Mouse (Mus musculus): ENCODE data around the gene Cd244a. TPM values are rescaled to one million over a fixed set of nuclear protein-coding genes. Genes with fewer than 3 reads are reported as not detected.

Cd244a gene
- polyA plus RNA-seq, 1 experiment from 2014 or later = not detected

DNA sequence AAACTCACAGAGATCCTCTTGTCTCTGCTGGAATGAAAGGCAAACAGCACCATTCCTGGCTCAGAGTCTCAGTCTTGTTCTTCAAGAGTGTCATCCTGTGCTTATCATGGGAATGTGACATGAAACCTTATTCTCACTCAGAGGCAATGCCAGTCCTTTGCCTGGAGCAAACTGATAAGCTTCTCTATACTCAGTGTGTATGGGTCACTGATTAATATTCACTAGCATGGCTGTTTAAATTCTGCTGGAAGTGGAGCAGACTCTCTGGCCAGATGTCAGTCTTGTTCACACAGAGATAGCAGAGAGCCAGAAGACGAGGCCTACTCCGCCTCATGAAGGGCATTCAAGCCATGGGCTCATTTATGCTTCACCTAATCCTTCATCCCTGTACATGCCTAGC lies 25.6 kb downstream of the Cd244a start:
- no peaks in the 10 kb centered on the region for H3K9me3 ChIP-seq
- 83% methylated on average over 2 of the region's 2 CpGs for WGBS

DNA sequence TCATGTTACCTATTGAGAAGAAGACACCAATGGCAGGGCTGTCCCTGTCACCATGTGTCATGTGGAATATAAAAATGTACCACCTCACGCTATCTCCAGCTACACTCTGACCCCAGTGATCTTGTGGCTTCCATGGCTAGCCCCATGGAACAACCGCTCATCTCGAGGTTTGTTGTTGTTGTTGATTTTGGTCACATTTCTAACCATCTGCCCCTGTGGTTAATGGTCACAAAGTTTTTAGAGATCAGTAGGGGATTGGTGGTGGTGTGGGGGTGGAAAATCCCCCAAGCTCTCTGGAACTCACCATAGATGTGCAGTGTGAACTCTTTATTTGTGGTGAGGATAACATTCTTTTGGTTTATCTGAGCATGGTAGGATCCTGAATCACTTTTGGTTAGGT lies 45.7 kb downstream of the Cd244a start:
- H3K36me3 ChIP-seq = no peaks in the 10 kb centered on the region
- no peak overlapping the region for H3K9ac ChIP-seq (replicated peaks)
- no peak overlapping the region for H3K27ac ChIP-seq
- WGBS = 79% methylated on average over 3 of the region's 3 CpGs
- H3K4me3 ChIP-seq (replicated peaks) = no peak overlapping the region
- no peak for ATAC-seq
- no peak overlapping the region for H3K4me2 ChIP-seq (replicated peaks)
- H3K27me3 ChIP-seq = no peaks in the 10 kb centered on the region
- no peaks in the 10 kb centered on the region for H3K9me3 ChIP-seq
- no peaks in the 10 kb centered on the region for H3K4me1 ChIP-seq (replicated peaks)

More for the DNA sequence above, 25.6 kb downstream of the Cd244a start:
- H3K4me3 ChIP-seq (replicated peaks) = no peak overlapping the region
- H3K36me3 ChIP-seq = no peaks in the 10 kb centered on the region
- no peak overlapping the region for H3K4me2 ChIP-seq (replicated peaks)
- no peaks in the 10 kb centered on the region for H3K4me1 ChIP-seq (replicated peaks)
- no peak overlapping the region for H3K9ac ChIP-seq (replicated peaks)
- no peak overlapping the region for H3K27ac ChIP-seq
- no peaks in the 10 kb centered on the region for H3K27me3 ChIP-seq
- no peak for ATAC-seq

DNA sequence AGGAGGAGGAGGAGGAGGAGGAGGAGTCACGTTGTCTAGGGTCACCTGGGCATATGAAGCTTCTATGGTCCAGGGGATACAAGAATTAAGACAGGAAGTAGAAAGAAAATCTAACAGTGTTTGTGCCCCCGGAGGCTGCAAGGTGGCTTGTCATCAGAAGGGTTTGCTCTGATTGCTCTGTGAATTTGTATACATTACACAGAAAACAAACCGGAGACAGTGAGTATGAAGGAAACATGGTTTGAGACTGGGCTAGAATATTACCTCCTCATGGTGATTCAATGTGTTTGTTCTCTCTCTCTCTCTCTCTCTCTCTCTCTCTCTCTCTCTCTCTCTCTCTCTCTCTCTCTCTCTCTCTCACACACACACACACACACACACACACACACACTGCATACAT lies 47.7 kb downstream of the Cd244a start:
- WGBS = 66% methylated on average over 3 of the region's 3 CpGs
- H3K4me1 ChIP-seq (replicated peaks) = no peaks in the 10 kb centered on the region

DNA sequence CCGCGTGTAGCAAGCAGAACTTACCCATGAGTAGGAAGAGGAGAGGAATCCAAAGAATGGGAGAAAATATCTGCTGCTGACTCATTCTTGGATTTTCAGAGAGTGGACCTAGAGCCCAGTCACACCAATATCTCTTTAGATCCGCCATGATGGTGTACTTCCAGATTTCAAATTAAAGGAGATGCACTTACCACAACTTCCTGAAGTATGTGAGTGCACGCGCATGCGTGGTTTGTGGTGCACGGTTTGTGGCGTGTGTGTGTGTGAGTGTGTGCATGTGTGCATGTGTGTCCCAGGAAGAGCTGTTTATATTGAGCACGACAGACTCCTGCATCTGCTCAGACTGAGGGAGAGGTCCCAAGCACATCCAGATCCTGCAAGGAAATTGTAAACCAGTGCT lies 48.2 kb downstream of the Cd244a start, which contains the start of gene Ly9:
Gene Ly9 (minus strand): TSS at position 235 of the 400 bp plus-strand sequence.
- H3K36me3 ChIP-seq = no peaks in the 10 kb centered on the region
- no peaks in the 10 kb centered on the region for H3K4me1 ChIP-seq (replicated peaks)
- no peak within 1 kb of the TSS for H3K4me3 ChIP-seq (replicated peaks)
- no peak within 1 kb of the TSS for H3K4me2 ChIP-seq (replicated peaks)
- H3K9me3 ChIP-seq = no peaks in the 10 kb centered on the region
- no peak for ATAC-seq
- no peak within 1 kb of the TSS for H3K9ac ChIP-seq (replicated peaks)
- H3K27ac ChIP-seq = no peak within 1 kb of the TSS
- no peaks in the 10 kb centered on the region for H3K27me3 ChIP-seq
- 91% methylated on average over 9 of the region's 9 CpGs for WGBS

More for the DNA sequence above, 47.7 kb downstream of the Cd244a start:
- H3K27ac ChIP-seq = no peak overlapping the region
- no peaks in the 10 kb centered on the region for H3K9me3 ChIP-seq
- no peak overlapping the region for H3K4me3 ChIP-seq (replicated peaks)
- H3K27me3 ChIP-seq = no peaks in the 10 kb centered on the region
- no peaks in the 10 kb centered on the region for H3K36me3 ChIP-seq
- H3K4me2 ChIP-seq (replicated peaks) = no peak overlapping the region
- no peak for ATAC-seq
- no peak overlapping the region for H3K9ac ChIP-seq (replicated peaks)

DNA sequence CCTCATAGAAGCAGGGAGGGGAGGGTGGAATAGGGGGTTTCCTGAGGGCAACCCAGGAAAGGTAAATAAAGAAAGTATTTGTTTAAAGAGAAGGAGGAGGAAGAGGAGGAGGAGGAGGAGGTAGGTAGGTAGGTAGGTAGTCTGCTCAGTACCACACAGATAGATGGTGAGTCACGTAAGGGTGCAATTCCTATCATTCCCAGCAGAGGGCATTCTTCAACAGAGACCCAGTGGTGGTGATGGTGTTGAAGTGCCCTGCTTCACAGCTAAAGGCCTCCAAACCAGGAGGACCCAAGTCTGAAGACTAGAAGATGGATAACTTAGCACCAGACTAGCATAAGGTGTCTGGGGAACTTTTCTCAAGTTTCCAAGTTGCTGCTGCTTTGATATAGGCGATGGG lies 51.0 kb downstream of the Cd244a start:
- Histone ChIP-seq H3K9ac (replicated peaks) (no peak overlapping the region), H3K4me1 (replicated peaks) (no peaks in the 10 kb centered on the region), H3K27ac (no peak overlapping the region), H3K4me2 (replicated peaks) (no peak overlapping the region), H3K27me3 (no peaks in the 10 kb centered on the region), H3K36me3 (no peaks in the 10 kb centered on the region), H3K4me3 (replicated peaks) (no peak overlapping the region), H3K9me3 (no peaks in the 10 kb centered on the region)
- 92% methylated on average over 2 of the region's 2 CpGs for WGBS
- ATAC-seq = no peak

DNA sequence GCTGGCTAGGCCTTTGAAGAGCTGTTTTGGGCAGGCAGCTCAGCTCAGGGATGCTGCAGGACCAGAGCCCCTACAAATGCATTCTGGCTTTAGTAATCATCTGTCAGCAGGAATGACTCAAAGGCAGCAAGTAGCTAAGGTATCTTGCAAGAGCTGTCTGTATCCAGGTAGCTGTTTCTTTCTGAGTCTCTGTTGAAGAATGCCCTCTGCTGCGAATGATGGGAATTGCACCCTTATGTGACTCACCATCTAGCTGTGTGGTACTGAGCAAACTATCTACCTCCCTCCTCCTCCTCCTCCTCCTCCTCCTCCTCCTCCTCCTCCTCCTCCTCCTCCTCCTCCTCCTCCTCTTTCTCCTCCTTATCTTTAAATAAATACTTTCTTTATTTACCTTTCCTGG lies 51.8 kb downstream of the Cd244a start:
- no peak for ATAC-seq
- no peaks in the 10 kb centered on the region for H3K36me3 ChIP-seq
- no peak overlapping the region for H3K27ac ChIP-seq
- no peak overlapping the region for H3K4me3 ChIP-seq (replicated peaks)
- no peaks in the 10 kb centered on the region for H3K27me3 ChIP-seq
- WGBS = 32% methylated on average over 1 of the region's 1 CpGs
- no peaks in the 10 kb centered on the region for H3K4me1 ChIP-seq (replicated peaks)
- no peak overlapping the region for H3K9ac ChIP-seq (replicated peaks)
- no peaks in the 10 kb centered on the region for H3K9me3 ChIP-seq
- H3K4me2 ChIP-seq (replicated peaks) = no peak overlapping the region

DNA sequence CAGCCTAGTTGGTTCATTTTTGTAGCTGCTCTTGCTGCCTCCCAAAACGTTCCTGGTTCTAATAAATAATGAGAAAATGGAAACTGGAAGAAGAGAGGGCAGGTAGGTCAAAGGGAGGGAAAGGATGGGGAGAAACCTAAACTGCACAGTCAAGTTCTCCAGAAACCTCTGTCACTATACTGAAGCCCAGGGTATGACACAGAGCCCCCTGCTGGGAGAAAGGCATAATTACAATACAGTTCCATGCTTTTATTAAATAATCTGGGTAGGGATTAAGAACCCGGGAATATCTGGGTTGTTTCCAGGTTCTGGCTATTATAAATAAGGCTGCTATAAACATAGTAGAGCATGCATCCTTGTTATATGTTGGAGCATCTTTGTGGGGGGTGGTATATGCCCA lies 55.0 kb downstream of the Cd244a start:
- Histone ChIP-seq H3K9me3 (no peaks in the 10 kb centered on the region), H3K4me1 (replicated peaks) (no peaks in the 10 kb centered on the region), H3K9ac (replicated peaks) (no peak overlapping the region), H3K36me3 (no peaks in the 10 kb centered on the region), H3K4me3 (replicated peaks) (no peak overlapping the region), H3K4me2 (replicated peaks) (no peak overlapping the region), H3K27me3 (no peaks in the 10 kb centered on the region), H3K27ac (no peak overlapping the region)
- ATAC-seq = no peak
- 46% methylated on average over 2 of the region's 2 CpGs for WGBS

DNA sequence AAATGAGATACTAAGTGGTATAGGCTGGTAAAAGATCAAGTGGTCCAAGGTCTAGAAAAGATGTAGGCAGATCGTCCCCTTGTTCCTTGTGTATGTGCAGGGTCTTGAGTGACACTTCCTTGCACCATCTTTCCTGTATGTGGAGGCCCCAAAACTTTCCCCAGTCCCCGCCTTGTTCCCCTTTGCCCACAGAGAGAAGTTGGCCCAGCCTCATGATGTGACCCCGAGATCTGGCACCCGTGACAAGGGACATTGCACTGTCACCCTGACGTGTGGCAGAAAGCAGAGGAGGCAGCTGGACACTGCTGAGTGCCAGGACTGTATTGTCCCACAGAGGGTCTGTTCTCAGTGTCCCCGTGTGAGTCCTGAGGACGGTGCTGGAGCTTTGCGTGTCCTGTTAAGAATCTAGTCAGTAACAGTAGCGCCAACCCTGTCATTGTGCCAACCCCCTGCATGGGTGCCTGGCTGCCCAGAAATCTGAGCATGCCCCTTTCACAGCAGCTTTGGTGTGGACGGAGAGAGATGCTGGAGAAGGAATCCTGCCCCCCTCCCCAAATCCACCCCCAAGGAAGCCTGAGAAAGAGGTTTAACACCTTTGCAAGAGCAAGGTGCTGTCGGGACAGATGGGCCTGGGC lies 58.0 kb downstream of the Cd244a start:
- Histone ChIP-seq H3K4me1 (replicated peaks) (no peaks in the 10 kb centered on the region), H3K9ac (replicated peaks) (no peak overlapping the region), H3K9me3 (no peaks in the 10 kb centered on the region), H3K36me3 (no peaks in the 10 kb centered on the region), H3K4me3 (replicated peaks) (no peak overlapping the region), H3K4me2 (replicated peaks) (no peak overlapping the region), H3K27ac (no peak overlapping the region), H3K27me3 (no peaks in the 10 kb centered on the region)
- ATAC-seq = no peak
- WGBS = 89% methylated on average over 11 of the region's 11 CpGs

DNA sequence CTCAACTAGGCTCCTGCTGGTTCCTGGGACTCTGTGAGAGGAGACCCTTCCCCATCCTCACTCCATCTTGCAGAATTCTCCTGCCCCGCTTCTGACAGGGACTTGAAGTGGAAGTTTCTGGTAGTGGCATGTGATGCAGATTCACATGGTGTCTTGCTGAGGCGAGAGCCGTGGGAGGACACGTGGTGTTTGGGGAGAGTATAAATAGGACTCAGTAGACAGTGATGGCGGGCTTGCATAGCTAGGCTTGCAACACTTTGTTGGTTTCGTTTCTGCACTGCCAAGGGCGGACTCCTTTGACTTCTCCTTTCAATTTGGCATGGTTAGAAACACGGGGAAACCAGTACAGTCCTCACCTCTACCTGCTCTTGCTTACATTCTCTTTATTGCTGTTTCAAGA lies 60.0 kb downstream of the Cd244a start:
- ATAC-seq = no peak
- 85% methylated on average over 8 of the region's 8 CpGs for WGBS

DNA sequence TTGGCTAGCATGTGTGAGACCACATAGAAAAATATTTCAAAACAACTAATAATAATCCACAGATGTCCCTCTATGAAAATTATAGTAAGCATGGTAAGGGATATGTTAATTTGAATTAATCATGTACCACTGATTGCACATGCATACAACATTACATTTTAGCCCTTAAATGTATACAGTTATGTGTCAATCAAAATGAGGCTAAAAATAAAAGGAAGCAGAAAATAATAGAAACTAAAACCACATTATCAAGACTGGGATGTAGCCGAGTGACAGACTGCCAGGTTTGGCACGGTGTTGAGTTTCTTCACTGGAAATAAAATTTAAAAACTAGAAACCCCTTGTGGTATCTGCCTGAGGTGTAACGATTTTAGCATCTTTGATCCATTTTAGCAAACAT lies 60.7 kb downstream of the Cd244a start:
- no peaks in the 10 kb centered on the region for H3K9me3 ChIP-seq
- H3K4me2 ChIP-seq (replicated peaks) = no peak overlapping the region
- WGBS = 89% methylated on average over 3 of the region's 3 CpGs
- H3K4me1 ChIP-seq (replicated peaks) = no peaks in the 10 kb centered on the region
- no peak overlapping the region for H3K4me3 ChIP-seq (replicated peaks)
- H3K9ac ChIP-seq (replicated peaks) = no peak overlapping the region
- H3K27me3 ChIP-seq = no peaks in the 10 kb centered on the region
- H3K36me3 ChIP-seq = no peaks in the 10 kb centered on the region
- no peak for ATAC-seq
- H3K27ac ChIP-seq = no peak overlapping the region

More for the DNA sequence above, 60.0 kb downstream of the Cd244a start:
- no peak overlapping the region for H3K4me2 ChIP-seq (replicated peaks)
- no peaks in the 10 kb centered on the region for H3K4me1 ChIP-seq (replicated peaks)
- H3K36me3 ChIP-seq = no peaks in the 10 kb centered on the region
- no peaks in the 10 kb centered on the region for H3K27me3 ChIP-seq
- no peak overlapping the region for H3K4me3 ChIP-seq (replicated peaks)
- no peaks in the 10 kb centered on the region for H3K9me3 ChIP-seq
- no peak overlapping the region for H3K27ac ChIP-seq
- H3K9ac ChIP-seq (replicated peaks) = no peak overlapping the region

DNA sequence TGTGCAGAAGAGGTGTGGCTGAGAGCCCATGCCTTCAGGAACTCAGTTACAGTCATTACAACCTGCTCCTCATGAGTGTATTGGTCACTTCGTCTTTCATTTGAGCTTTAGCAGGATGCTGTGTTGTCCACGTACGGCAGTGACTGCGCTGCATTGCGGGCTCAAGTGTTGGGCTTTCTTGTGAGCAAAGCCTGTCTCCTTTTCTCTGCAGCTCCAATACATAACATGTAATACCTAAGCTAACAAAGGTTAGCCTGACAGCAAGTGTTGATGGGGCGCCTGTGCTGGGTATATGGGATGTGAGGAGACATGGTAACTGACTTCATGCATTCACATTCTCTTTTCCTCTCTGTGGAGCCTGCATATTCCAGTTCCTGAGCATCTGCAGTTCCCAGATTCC lies 61.1 kb downstream of the Cd244a start:
- Histone ChIP-seq H3K36me3 (no peaks in the 10 kb centered on the region), H3K9ac (replicated peaks) (no peak overlapping the region), H3K4me1 (replicated peaks) (no peaks in the 10 kb centered on the region), H3K27me3 (no peaks in the 10 kb centered on the region), H3K4me3 (replicated peaks) (no peak overlapping the region), H3K27ac (no peak overlapping the region), H3K9me3 (no peaks in the 10 kb centered on the region), H3K4me2 (replicated peaks) (no peak overlapping the region)
- no peak for ATAC-seq
- WGBS = 93% methylated on average over 6 of the region's 6 CpGs

DNA sequence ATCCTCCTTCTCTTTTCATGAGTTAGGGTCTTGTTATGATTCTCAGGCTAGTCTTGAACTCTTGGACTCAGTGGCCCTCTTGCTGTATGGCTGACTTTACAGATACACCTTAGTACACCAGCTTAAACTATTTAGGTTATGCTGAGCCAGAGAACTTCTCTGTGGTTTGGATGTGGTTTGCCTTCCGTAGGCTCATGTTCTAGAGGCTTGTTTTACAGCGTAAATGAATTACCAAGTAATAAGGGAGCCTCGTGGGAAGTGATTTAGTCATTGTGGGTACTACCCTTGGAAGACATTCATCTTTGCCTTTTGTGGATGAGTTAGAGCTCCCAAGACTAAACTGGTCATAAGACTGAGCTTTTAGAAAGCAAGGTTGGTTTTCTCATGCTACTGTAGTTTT lies 68.8 kb downstream of the Cd244a start:
- Histone ChIP-seq H3K4me2 (replicated peaks) (no peak overlapping the region), H3K9ac (replicated peaks) (no peak overlapping the region), H3K27me3 (no peaks in the 10 kb centered on the region), H3K27ac (no peak overlapping the region), H3K4me1 (replicated peaks) (no peaks in the 10 kb centered on the region), H3K4me3 (replicated peaks) (no peak overlapping the region), H3K36me3 (no peaks in the 10 kb centered on the region), H3K9me3 (no peaks in the 10 kb centered on the region)
- no peak for ATAC-seq
- 84% methylated on average over 3 of the region's 3 CpGs for WGBS

DNA sequence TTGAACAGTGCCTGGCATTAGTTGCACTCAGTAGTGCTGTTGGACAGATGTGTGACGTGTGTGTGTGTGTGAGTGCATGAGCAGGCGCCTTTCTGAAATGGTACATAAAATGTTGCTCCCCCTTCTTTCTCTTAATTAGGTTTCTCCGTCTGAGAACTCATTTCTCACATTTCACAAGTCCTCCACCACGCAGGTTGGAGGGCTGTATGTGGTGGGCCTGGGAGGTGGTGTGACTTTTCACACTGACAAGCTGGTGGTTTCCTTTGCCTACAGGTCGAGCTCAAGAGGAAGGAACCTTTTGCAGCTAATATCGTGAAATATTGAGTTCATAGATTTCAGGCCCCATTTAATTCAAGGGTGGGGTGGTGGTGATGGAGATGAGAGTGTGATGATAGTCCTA lies 70.2 kb downstream of the Cd244a start:
- 87% methylated on average over 6 of the region's 6 CpGs for WGBS
- H3K27ac ChIP-seq = no peak overlapping the region
- no peak for ATAC-seq

More for the DNA sequence above, 70.2 kb downstream of the Cd244a start:
- no peaks in the 10 kb centered on the region for H3K9me3 ChIP-seq
- H3K9ac ChIP-seq (replicated peaks) = no peak overlapping the region
- H3K4me3 ChIP-seq (replicated peaks) = no peak overlapping the region
- H3K27me3 ChIP-seq = no peaks in the 10 kb centered on the region
- no peak overlapping the region for H3K4me2 ChIP-seq (replicated peaks)
- no peaks in the 10 kb centered on the region for H3K4me1 ChIP-seq (replicated peaks)
- no peaks in the 10 kb centered on the region for H3K36me3 ChIP-seq

Measured in midbrain, embryonic 13.5 days (tissue).